Mouse (Mus musculus): Measurements from ENCODE around the gene Afdn.
A peak's percentile ranks its signal among the peaks of the same experiment; 100 is the strongest.

The Afdn gene

DNA sequence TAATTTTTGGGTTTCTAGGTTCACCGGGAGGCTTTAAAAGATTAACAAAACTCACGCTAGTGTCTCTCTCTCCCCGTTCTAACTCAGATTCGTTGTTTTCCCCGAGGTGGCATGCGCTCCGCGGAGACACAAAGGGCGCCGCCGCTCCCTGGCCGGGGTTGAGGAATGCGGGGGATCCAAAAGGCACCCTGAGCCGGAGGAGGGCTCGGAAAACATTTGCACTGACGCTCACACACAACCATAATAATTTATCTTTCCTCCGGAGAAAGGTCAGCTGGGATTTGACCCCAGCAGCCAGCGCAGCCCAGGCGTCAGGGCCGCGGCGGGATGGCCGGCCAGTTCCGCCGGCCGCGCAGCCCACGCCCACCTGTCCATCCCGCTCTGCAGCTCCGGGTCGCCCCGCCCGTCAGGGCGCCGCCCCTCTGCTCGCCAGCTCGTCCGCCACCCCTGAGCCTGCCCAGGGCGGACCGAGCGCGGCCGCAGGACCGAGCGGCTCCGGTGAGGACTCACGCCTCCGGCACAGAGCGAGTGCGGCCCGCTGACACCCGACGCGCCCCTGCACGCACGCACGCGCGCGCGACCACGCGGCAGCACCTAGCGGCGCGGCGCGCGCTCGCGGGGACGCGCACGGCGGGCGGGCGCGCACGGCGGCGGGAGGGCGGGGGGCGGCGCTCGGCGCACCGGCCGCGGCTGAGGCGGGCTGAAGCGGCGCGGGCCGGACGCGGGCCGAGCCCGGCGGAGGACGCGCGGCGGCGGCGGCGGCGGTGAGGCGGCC, at the start of gene Afdn:
Gene Afdn (plus strand): TSS at position 687 of the 775 bp plus-strand sequence.
- DNase-seq (ENCODE audit: low read depth, low spot score): peak; percentile 59

DNA sequence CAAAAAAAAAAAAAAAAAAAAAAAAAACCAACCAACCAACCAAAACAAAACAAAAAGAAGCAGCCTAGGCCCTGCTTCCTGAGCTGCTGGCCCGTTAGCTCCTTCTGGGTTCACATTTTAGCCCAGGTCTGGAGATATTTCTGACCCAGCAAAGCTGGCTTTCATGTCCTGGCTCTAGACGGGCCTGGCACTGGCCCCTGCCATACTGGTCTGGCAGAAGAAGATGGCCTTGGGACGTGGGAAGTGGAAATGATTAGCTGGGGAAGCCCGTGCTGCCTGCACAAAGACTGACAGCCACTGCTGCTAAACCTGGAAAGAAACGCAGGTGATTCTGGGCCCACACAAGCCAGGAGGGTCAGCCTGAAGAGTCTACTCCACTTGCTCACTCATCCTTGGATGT, 49.2 kb upstream of the Afdn start:
- no peak for DNase-seq (ENCODE audit: low read depth, low spot score)

DNA sequence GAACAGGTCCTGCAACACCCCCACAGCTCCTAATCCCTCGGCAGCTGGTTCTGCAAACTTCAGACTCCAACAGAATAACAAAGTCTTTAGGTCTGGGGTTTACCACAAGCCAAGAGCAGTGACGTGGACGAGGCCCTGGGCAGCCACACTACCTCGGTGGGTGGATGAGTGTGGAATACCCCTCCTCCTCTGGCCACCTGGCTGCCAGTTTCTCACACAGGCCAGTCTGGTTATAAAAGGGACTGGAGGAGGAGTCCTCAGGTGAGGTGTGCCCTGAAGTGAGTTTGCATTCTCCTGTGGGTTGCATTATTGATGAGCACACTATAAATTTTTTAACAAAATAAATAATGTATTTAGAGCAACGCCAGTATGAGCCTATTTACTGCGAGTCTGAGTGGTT, 48.2 kb upstream of the Afdn start:
- DNase-seq (ENCODE audit: low read depth, low spot score): no peak

DNA sequence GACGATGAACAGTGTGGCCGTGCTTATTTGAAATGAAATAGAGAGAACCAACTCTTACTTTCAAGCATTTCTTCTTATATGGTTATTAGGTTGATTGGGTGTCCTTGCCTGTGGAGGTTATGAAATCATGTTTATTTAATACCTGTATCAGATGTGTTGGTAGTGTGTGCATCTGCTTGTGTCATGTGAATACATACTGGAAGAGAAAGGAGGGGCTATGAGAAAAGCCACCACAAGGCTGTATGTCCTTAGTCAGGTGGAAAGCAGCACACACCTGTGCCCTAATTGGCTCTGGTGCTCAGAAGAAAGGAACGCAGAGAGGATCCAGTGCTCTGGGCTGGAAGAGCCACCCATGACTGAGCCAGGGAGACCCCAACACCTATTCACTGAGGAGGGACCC, 47.8 kb upstream of the Afdn start:
- DNase-seq (ENCODE audit: low read depth, low spot score): no peak

DNA sequence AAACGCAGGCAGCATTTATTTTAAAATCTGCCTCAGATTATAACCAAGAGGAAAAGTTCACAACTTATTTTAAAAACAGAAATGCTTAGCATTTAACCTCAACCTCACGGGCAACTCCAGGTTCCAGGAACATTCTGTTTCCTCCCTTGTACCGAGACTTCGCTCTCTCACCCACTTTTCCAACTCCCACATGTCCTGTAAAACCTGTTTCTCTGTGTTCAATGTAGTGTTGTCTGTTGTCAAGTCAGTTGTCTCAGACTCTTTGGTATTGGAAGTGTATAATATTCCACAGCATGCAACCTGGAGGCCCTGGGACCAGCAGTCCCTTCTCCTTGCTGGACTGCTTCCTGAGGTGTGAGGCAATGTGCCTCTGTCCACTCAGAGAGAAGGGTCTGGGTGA, 46.2 kb upstream of the Afdn start:
- no peak for DNase-seq (ENCODE audit: low read depth, low spot score)

DNA sequence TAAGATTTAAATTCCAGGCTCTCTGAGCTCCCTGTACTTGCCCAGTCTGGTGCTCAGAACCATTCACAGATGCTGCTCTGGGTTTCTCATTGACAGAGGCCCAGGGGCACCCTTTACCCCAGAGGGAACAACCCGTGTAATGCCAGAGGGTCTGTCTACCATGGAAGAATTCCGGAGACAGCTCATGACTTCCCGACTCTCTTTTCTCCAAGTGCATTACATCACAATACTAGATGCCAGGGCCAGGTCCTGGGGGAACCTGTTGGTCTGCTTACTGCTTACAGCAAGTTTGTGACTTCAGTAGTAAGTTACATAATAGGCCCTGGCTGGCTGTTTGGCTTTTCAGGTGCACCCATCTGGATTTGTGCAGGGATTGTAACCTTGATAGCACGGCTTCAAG, 45.7 kb upstream of the Afdn start:
- no peak for DNase-seq (ENCODE audit: low read depth, low spot score)

DNA sequence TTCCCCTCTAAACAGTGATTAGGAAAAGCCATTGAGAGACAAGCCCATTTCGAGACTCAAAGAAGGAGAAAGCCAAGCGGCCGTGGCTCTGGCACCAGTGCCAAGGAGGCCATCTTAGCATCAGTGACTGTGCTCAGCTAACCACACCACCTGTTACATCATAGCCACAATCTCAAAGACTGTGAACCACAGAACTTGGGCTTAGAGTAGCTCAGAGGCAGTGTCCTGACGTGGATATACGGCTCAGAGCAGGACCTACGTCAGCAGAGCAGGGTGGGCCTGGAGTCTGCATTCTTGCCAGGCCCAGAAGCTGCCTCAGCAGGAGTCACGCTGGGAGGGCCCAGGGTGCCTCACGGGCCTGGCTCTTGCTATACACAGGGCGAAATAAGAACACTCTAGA, 44.8 kb upstream of the Afdn start:
- no peak for DNase-seq (ENCODE audit: low read depth, low spot score)

DNA sequence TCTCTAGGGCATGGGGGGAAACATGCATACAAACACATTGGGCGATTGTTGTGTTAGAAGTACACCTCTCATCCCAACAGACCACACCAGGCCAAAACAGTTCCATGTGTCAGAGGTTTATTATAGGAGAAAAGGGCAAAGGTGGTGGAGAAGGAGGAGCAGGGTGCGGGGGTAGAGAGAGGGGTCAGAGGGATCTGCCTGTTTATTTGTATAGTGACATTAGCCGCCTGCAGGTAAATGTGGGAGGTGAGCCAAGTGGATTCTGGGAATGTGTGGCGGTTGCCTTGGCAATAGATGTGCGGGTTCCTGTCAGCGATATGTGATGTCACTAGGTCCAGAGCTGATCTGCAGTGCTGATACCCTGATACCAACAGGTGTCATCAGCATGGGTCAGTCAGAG, 44.0 kb upstream of the Afdn start:
- no peak for DNase-seq (ENCODE audit: low read depth, low spot score)

DNA sequence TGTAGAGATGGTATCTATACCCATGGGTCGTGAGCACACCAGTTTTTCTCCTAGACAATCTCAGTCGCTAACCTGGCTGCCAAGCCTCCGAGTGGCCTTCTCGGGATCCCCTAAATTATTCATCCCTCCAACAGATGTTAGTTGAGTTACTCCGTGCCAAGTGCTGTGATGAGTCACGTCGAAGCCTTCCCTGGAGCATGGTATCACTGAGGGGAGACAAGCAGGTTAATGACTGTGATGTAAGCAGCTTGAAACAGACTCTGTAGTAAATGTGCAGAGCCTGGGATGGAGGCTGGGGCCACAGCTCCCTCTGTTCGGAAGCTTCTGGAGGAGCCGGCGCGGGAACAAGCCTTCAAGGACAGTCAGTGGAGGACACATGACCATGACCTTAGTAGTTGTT, 42.9 kb upstream of the Afdn start:
- no peak for DNase-seq (ENCODE audit: low read depth, low spot score)

DNA sequence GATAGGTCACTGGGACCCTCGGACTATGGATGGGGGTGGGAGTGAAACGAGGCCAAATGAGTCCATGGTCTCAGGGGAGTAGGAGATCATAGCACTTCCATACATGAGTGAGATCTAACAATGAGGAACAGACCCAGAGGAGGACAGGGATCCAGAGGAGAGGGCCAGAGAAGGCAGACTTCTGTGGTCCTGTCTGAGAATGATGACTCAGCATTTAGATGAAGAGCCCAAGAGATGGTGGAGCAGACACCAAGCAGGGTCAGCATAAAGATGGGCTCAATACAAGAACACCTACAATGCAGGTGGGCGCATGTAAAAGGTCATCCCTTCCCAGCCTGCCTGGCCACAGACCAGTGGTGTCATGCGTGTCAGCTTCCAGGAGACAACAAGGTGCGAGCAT, 40.2 kb upstream of the Afdn start:
- DNase-seq (ENCODE audit: low read depth, low spot score): no peak

DNA sequence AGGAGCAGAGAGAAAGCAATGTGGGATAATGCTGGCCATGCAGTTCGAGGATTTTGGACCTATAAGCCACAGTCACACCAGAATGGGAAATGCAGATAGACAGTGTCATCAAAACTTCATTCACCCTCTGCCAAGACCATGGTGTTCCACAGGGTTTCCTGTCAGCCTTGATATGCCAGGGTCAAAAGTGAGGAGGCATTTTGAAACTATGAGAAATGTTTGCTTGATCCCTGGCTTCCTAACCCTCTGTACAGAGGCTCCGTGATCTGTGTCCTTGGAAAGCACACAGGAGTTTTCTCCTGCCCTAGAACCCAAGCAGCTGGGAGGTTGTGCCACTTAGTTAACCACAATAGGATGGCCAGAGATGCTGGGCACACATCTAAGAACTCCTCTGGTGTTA, 39.0 kb upstream of the Afdn start:
- no peak for DNase-seq (ENCODE audit: low read depth, low spot score)

DNA sequence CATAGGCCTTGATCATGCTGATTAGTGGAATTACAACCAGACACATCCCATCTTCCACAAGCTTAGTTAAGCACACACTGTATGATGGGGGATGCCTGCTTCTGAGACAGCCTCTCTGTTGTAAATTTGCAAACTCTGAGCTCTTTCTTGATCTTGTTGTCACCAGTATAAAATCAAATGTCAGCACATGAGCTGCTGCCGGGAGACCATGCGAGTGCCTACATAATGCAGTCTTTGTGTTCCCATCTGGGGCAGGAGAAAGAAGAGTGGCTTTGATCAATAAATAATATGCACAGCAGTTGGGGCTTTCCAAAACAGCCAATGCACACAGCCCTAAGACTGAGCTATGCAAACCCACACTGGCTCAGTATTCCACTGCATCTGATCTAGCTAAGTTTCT, 37.9 kb upstream of the Afdn start:
- no peak for DNase-seq (ENCODE audit: low read depth, low spot score)

DNA sequence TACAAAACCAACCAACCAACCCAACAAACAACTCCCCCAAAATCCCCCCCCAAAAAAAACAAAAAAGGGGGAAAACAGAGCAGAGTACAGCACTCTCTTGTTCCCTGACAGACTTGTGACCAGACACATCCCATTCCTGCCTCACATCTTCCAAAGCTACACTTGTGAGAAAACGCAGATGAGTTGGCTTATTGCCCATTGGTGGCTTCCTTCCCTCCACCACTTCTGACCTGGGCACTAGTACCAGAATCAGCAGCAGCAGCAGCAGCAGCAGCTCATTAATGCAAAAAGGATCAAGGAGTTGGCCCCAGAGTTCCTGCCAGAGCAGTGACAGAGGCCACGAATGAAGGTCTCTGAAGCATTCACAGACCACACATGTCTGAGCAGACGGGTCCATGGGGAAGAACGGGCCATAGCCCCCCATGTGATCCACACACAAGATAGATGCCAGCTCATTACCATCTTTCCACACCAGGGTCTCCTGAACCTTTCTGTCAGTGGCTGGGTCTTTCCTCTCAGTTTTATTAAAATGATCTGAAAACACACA, 35.3 kb upstream of the Afdn start:
- no peak for DNase-seq (ENCODE audit: low read depth, low spot score)

DNA sequence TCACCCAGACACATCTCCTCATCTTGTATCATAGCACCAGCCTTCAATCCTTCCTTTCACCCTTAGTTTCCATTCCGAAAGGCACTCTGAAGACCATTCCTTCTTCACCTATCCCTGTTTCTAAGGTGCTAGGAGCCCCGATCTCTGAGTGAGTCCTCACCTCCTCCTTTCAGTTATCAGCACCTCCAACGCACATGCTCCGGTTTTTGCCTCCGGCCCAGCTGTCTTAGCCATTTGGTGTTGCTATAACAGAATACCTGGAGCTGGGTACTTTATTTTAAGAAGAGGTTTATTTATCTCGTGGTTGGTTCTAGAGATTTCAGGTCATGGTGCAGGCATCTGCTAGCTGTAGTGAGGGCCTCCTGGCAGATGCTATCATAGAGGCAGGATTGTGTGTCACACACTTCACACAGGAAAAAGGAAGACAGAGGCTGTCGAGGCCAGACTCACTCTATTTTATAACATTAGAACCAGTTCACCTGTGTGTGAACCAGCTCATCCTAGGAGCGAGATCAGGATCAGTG, 33.4 kb upstream of the Afdn start:
- no peak for DNase-seq (ENCODE audit: low read depth, low spot score)

DNA sequence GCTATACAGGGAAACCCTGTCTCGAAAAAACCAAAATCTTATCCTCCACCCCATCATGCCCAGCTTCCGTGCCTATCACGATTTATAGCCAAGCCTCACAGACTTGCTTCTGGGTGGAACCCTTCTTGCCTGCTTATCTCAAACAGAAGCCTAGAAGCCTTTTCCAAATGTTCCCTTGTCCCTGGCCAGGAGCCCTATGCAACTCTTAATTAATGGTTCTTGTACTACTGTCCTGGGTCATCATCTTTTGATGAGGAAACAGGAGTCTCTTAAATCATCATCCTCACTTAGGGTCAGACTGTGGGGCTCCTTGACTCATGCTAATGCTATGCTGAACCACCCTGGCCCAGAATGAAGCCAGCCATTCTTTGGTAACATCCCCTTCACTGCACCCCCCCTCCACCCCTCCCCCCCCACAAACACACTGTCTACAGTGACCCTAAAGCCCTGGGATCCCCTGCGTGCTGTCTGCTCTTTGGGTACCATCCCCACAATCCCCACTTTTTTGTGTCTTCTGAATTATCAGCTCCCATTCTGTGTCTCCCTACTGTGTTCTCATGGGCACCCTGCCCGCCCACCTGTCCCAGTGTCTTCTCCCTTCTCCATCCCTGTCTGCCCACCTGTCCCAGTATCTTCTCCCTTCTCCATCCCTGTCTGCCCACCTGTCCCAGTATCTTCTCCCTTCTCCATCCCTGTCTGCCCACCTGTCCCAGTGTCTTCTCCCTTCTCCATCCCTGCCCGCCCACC, 29.2 kb upstream of the Afdn start:
- DNase-seq (ENCODE audit: low read depth, low spot score): no peak

DNA sequence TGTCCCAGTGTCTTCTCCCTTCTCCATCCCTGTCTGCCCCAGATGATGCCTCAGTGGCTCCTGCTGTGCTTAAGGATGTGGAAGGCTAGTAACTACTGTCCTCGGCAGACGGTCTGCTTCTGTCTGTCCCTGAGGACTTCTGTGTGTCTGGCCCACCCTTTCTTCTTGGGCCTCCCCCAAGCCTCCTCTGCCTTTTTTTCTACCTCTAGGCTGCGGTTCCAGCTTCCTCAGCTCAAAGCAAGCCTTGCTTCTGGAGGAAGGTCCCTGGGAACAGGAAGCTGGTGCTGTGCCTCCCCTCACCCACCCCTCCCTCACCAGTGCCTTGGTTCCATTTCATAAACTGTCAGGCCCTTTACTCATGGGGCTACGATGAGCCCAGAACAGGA, 28.6 kb upstream of the Afdn start:
- no peak for DNase-seq (ENCODE audit: low read depth, low spot score)

DNA sequence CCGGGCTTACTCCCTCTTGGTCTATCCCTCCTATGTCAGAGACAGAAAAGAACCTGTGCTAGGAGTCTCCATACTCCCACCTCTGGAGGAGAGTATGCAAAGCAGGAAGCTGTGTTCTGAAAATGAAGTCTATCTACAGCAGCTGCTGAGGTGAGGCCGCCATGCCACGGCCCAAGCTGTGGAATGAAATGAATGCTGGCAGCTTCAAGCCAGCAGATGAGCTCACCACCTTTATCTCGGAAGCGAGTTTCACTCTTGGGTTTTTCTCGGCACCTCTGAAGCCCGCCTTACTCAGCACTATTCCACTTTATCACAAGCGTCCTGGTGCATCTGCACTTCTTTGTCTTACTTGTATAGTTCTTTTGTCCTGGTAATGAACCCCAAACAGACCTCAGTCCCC, 27.7 kb upstream of the Afdn start:
- no peak for DNase-seq (ENCODE audit: low read depth, low spot score)

DNA sequence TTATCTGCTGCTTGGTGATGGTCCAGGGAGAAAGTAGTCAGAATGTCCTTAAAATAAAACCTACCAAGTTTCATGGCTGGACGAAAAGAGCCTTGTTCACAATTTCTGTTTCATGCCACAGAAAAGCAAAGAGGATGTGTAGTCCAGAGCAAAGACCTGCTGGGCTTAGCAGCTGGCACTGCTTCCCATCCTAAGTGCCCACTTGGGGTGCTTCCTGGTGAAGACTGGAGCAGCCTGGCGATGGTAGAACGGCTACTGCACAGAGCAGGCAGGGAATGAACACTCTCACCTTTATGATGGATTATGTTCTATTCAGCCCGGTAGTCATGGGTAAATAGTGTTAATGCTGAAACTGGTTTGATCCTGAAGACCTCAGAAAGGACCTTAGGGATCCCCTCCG, 26.4 kb upstream of the Afdn start:
- DNase-seq (ENCODE audit: low read depth, low spot score): no peak

DNA sequence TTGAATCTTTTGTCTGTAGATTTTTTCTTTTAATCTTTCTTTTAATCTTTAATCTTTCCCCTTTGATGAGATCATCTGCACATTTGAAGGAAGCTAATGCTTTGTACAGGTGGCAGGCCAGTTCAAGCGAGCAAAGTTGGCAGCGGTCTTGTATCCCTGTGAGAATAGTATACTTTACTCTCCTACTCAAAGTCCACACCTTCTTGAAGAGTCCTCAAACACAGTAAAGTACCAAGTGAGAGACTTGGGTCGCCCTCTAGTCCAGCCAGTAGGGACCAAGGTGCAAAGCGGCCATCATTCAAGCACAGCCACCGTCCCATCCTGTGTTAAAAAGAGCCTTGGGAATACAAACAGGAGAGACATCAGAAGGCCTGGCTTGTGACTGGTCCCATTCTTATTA, 25.3 kb upstream of the Afdn start:
- DNase-seq (ENCODE audit: low read depth, low spot score): no peak

DNA sequence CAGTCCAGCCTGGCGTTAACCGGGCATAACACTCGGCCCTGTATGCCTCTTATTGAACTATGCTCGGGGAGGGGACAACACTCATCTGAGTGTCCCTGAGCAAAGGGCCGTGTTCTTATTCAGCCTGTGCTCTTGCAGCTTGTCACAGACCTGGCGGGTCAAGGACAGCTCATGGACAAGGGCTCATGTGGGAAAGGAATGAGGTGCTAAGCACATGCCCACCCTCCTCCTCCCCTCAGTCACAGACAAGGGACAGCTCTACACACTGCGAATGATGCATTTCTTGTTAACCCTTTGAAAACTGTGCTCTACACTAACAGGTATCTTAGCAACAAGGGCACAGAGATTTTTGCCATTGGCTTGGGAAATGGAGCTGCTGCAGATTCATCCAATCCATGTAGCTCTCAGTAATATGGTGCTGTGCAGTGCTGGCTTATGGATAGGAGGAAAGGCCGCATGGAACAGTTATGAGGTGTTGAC, 24.5 kb upstream of the Afdn start:
- DNase-seq (ENCODE audit: low read depth, low spot score): no peak

DNA sequence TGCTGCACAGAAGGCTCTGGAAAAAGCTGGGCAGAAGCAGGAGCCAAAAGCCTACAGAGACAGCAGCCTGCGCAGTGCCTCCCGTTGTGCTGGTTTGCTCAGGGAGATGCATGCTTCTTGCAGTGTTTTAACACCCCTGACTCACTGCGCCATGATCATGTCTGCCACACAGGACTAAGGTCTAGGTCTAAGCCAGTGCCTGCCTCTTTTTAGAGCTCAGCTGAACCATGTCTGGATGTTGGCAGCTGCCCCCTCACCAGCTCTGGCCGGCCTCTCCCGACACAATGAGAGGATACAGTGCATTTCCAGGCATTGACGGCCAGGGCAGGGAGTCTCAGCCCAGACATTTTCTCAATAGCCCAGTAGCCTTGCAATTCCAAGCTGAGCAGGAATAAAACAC, 23.0 kb upstream of the Afdn start:
- no peak for DNase-seq (ENCODE audit: low read depth, low spot score)

DNA sequence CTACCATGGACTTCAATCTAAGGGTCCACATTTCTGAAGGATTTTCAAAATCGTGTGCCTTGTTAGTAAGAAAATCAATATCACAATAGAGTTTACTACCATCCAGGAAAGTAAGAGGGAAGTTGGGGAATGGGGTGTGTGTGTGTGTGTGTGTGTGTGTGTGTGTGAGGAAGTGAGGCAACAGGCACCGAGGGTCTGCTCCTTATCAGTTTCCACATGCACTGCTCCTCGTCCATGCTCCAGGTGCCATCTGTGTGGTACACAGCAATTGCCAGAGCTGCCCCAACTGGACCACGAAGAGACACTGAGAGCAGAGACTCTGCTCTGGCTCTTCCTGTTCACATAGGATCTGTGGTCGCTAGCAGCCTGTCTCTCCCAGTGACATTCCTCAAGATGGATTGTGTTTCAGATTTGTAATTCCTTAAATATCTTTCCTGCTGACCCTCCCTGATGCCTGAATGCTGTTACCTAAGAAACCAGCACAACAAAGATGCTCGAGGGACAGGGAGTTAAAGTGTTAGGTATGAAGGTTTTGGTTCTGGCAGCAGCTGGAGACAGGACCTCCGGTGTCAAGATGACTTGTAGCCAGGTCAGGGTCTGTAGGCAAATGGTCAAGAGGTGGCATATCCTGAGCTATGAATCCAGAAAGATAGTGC, 22.1 kb upstream of the Afdn start:
- DNase-seq (ENCODE audit: low read depth, low spot score): no peak

All from brain, embryonic 18.5 days (tissue).